Mouse (Mus musculus) lung, embryonic 14.5 days (tissue): ENCODE data around the gene Plod2. TPM values are rescaled to one million over a fixed set of nuclear protein-coding genes. Genes with fewer than 3 reads are reported as not detected.

Experiments used
- ATAC-seq: fragments of 200-750 bp; cut with Nextera tagmentation; 2 replicates; pipeline ENCODE4 v1.8.0; 2017; ENCODE audit warnings: mild to moderate bottlenecking, moderate TSS enrichment, moderate library complexity; ENCODE audit not compliant: insufficient read depth
- DNase-seq: peaks from one replicate; pipeline ENCODE4 v3.0.0-alpha.2; 2015
- H3K27ac ChIP-seq: fragments of 300-500 bp; sonication (generic); 2 replicates; pipeline ENCODE4 v1.5.1; 2014; ENCODE audit warnings: low read depth, mild to moderate bottlenecking, moderate library complexity
- H3K27me3 ChIP-seq: fragments of 300-500 bp; sonication (generic); 2 replicates; pipeline ENCODE4 v1.6.1; 2014; ENCODE audit warnings: low read length, control low read depth; ENCODE audit not compliant: insufficient read depth
- H3K36me3 ChIP-seq: fragments of 300-500 bp; sonication (generic); 2 replicates; pipeline ENCODE4 v1.6.1; 2014; ENCODE audit warnings: control low read depth; ENCODE audit not compliant: insufficient read depth
- H3K4me1 ChIP-seq: fragments of 300-500 bp; sonication (generic); 2 replicates; pipeline ENCODE4 v1.6.1; 2014; ENCODE audit warnings: antibody characterized with exemption, control low read depth; ENCODE audit not compliant: insufficient read depth
- H3K4me2 ChIP-seq: fragments of 300-500 bp; sonication (generic); 2 replicates; pipeline ENCODE4 v1.6.1; 2014; ENCODE audit warnings: mild to moderate bottlenecking
- H3K4me3 ChIP-seq: fragments of 300-500 bp; sonication (generic); 2 replicates; pipeline ENCODE4 v1.5.1; 2014; ENCODE audit warnings: low read depth, low read length
- H3K9ac ChIP-seq: fragments of 300-500 bp; sonication (generic); 2 replicates; pipeline ENCODE4 v1.6.1; 2014
- H3K9me3 ChIP-seq: fragments of 300-500 bp; sonication (generic); 2 replicates; pipeline ENCODE4 v1.6.1; 2016; ENCODE audit warnings: low read depth, low read length, control low read depth
- CTCF ChIP-seq: IDR thresholded peaks from 2 replicates; pipeline ENCODE4 v1.5.1; 2016; ENCODE audit warnings: antibody characterized with exemption, low read depth
- WGBS: fragments of 180-500 bp; shearing (Covaris S2); extraction: QIAGEN DNeasy Blood & Tissue Kit; methylation state at CpG from one replicate; pipeline ENCODE4 v1.1.7; 2014; 5-methylcytosine and 5-hydroxymethylcytosine counted together
- polyA plus RNA-seq: library from polyadenylated mRNA; unstranded; fragments of >200 nt; fragmentation: Nextera tagmentation; extraction: Ambion mirVana; gene quantifications from 2 replicates; pipeline ENCODE4 v1.2.1, GENCODE M21; 2014

The Plod2 gene
- polyA plus RNA-seq, 1 experiment from 2014 or later = 47.4 TPM

DNA sequence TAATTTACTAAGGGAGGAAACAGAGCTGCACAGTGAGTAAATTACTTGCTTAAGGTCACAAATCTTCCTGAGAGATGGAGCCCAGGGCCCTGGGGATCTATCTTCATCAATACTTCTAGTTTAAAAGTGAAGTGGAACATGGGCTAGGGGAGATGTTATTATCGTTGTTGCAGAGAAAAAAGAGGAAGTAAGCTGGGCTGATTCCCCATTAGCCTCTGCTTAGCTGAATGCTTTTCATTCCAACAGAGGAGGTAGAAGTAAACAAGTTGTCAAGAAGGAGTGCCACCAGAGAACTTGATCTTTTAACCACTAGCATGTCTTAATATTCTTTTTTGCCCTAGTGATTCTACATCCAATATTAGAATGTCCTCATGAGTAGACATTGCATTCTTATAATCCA is 99.7 kb downstream of the Plod2 start:
- Histone ChIP-seq H3K9me3 (no peaks in the 10 kb centered on the region), H3K4me2 (no peak overlapping the region), H3K9ac (no peak overlapping the region), H3K4me3 (no peak overlapping the region), H3K27ac (no peak overlapping the region), H3K4me1 (no peaks in the 10 kb centered on the region), H3K36me3 (no peaks in the 10 kb centered on the region), H3K27me3 (no peaks in the 10 kb centered on the region)
- no peak for TF ChIP-seq CTCF
- ATAC-seq (no peak), DNase-seq (no peak)
- 35% methylated on average over 1 of the region's 1 CpGs for WGBS

Other genes with a start within 250 kb of the Plod2 start
- not detected in 2 replicates for gene 1700057G04Rik, start 232.8 kb upstream of the Plod2 start, polyA plus RNA-seq
- gene Plscr4, start 84.8 kb upstream of the Plod2 start, polyA plus RNA-seq = 16.0 and 16.9 TPM in 2 replicates